Mouse (Mus musculus): ENCODE data around the gene Adamtsl3. TPM values are rescaled to one million over a fixed set of nuclear protein-coding genes. Genes with fewer than 3 reads are reported as not detected.

Gene Adamtsl3
- total and polyA plus RNA-seq, 2 experiments from 2014 or later: 1.00 to 4.1 TPM

- H3K27me3 ChIP-seq (ENCODE audit: control insufficient read depth, insufficient read depth, low read length): no peaks in the 10 kb centered on the region
- H3K36me3 ChIP-seq (replicated peaks; ENCODE audit: control insufficient read depth, insufficient read depth, low read length): no peaks in the 10 kb centered on the region
- TF ChIP-seq CTCF (IDR thresholded peaks at IDR 0.05; ENCODE audit: low read depth) (no peak), EP300 (IDR thresholded peaks at IDR 0.05; ENCODE audit: low read depth) (peak; percentile 83)
- H3K9me3 ChIP-seq (replicated peaks; ENCODE audit: control insufficient read depth, low read length): no peaks in the 10 kb centered on the region
- ATAC-seq (ENCODE audit: insufficient read depth, low read depth): peak; percentile 94
- H3K4me2 ChIP-seq (ENCODE audit: low read depth, low read length): no peak overlapping the region
- no peak overlapping the region for H3K9ac ChIP-seq (replicated peaks; ENCODE audit: low read depth, low read length)
- H3K4me1 ChIP-seq (ENCODE audit: control insufficient read depth, insufficient read depth): peaks cover 44% of the 10 kb centered on the region
- H3K4me3 ChIP-seq (ENCODE audit: low read depth, low read length): no peak overlapping the region
- H3K27ac ChIP-seq (ENCODE audit: low read depth): peak overlapping the region; percentile 91
- 23% methylated on average over 3 of the region's 3 CpGs for WGBS
- peak; percentile 85 for DNase-seq (ENCODE audit: low spot score)
These were observed 87.1 kb downstream of the Adamtsl3 start for GRCm38 (mm10) chr7:82422561-82422960.

DNA sequence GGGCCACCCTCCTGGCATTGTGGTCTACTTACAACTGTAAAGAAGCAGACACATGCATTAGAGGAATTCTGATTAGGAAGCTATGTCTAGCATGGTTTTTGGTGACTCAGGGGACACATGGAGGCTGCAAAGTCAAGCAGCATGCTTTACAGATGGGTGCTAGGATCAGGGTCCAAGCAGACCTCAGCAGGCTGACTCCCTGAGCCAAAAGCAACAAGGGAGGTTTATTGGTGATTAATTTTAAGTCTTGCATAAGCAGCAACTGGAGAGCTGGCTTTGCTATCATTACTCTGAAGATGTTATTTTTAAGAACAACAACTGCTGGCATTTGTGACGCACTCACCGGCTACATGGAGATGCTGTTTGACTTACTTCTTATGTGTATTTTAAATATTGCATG, 88.1 kb downstream of the Adamtsl3 start:
- Histone ChIP-seq H3K27me3 (ENCODE audit: control insufficient read depth, insufficient read depth, low read length) (no peaks in the 10 kb centered on the region), H3K36me3 (replicated peaks; ENCODE audit: control insufficient read depth, insufficient read depth, low read length) (no peaks in the 10 kb centered on the region), H3K9me3 (replicated peaks; ENCODE audit: control insufficient read depth, low read length) (no peaks in the 10 kb centered on the region), H3K4me1 (ENCODE audit: control insufficient read depth, insufficient read depth) (peaks cover 44% of the 10 kb centered on the region), H3K4me2 (ENCODE audit: low read depth, low read length) (no peak overlapping the region), H3K27ac (ENCODE audit: low read depth) (peak overlapping the region; percentile 91), H3K4me3 (ENCODE audit: low read depth, low read length) (no peak overlapping the region), H3K9ac (replicated peaks; ENCODE audit: low read depth, low read length) (no peak overlapping the region)
- DNase-seq (ENCODE audit: low spot score): no peak
- TF ChIP-seq CTCF (IDR thresholded peaks at IDR 0.05; ENCODE audit: low read depth): no peak
- TF ChIP-seq EP300 (IDR thresholded peaks at IDR 0.05; ENCODE audit: low read depth): no peak
- 49% methylated on average over 2 of the region's 2 CpGs for WGBS
- ATAC-seq (ENCODE audit: insufficient read depth, low read depth): no peak

GRCm38 (mm10) chr7:82424281-82424680, 88.8 kb downstream of the Adamtsl3 start:
- Histone ChIP-seq H3K4me3 (ENCODE audit: low read depth, low read length) (no peak overlapping the region), H3K9me3 (replicated peaks; ENCODE audit: control insufficient read depth, low read length) (no peaks in the 10 kb centered on the region), H3K4me1 (ENCODE audit: control insufficient read depth, insufficient read depth) (peaks cover 44% of the 10 kb centered on the region), H3K36me3 (replicated peaks; ENCODE audit: control insufficient read depth, insufficient read depth, low read length) (no peaks in the 10 kb centered on the region), H3K27me3 (ENCODE audit: control insufficient read depth, insufficient read depth, low read length) (no peaks in the 10 kb centered on the region), H3K9ac (replicated peaks; ENCODE audit: low read depth, low read length) (no peak overlapping the region), H3K27ac (ENCODE audit: low read depth) (peak overlapping the region; percentile 91; the same call in 1 of the 2 replicates), H3K4me2 (ENCODE audit: low read depth, low read length) (no peak overlapping the region)
- no peak for DNase-seq (ENCODE audit: low spot score)
- TF ChIP-seq EP300 (IDR thresholded peaks at IDR 0.05; ENCODE audit: low read depth): no peak
- TF ChIP-seq CTCF (IDR thresholded peaks at IDR 0.05; ENCODE audit: low read depth): no peak
- no peak for ATAC-seq (ENCODE audit: insufficient read depth, low read depth)
- WGBS: 83% methylated on average over 1 of the region's 1 CpGs

DNA sequence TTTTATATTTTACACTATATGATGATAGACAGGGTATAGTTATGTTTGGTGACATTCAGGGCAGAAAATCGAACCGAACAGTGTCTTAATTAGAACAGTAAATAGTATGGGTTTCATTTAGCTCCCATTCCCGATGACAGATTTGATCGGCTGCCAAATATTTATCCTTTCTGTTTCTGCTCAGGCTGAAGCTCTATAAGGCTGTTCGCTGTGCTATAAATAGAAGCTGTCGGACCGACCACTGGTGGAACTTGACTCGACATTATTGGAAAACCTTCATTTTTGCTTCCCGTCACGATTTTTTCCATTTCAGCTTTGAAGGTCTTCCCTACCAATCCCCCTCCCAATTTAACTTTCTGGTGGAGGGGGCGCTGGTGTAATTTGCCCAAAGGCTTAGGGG, 89.9 kb downstream of the Adamtsl3 start:
- H3K4me1 ChIP-seq (ENCODE audit: control insufficient read depth, insufficient read depth): peaks cover 44% of the 10 kb centered on the region

DNA sequence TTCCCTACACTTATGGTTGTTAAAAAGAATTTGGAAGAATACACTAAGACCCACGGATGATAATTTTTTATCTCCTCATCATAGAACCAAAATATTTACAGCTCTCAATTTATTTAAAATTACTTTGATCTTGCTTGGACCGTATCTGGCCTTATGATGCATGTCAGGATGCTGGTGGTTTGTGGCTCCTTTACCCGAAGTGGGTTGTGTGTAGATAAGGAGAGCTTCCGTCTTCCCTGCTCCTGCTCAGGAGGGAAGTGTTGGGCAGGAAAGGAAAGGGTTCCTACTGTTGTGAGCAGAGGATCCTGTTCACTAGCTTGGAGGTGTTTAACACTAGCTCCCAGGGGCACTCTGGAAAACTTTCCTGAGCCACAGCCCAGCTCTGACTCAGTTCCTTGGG, 94.0 kb downstream of the Adamtsl3 start:
- Histone ChIP-seq H3K4me1 (ENCODE audit: control insufficient read depth, insufficient read depth) (0 out of 2 replicates have a peak, but pooled peaks cover 14% of the 10 kb centered on the region), H3K27ac (ENCODE audit: low read depth) (no peak overlapping the region), H3K36me3 (replicated peaks; ENCODE audit: control insufficient read depth, insufficient read depth, low read length) (no peaks in the 10 kb centered on the region), H3K9me3 (replicated peaks; ENCODE audit: control insufficient read depth, low read length) (no peaks in the 10 kb centered on the region), H3K27me3 (ENCODE audit: control insufficient read depth, insufficient read depth, low read length) (no peaks in the 10 kb centered on the region), H3K4me2 (ENCODE audit: low read depth, low read length) (no peak overlapping the region), H3K4me3 (ENCODE audit: low read depth, low read length) (no peak overlapping the region), H3K9ac (replicated peaks; ENCODE audit: low read depth, low read length) (no peak overlapping the region)
- no peak for ATAC-seq (ENCODE audit: insufficient read depth, low read depth)
- TF ChIP-seq EP300 (IDR thresholded peaks at IDR 0.05; ENCODE audit: low read depth) (no peak), CTCF (IDR thresholded peaks at IDR 0.05; ENCODE audit: low read depth) (no peak)
- no peak for DNase-seq (ENCODE audit: low spot score)
- 51% methylated on average over 4 of the region's 4 CpGs for WGBS

More for the DNA sequence above, 89.9 kb downstream of the Adamtsl3 start:
- TF ChIP-seq CTCF (IDR thresholded peaks at IDR 0.05; ENCODE audit: low read depth) (no peak), EP300 (IDR thresholded peaks at IDR 0.05; ENCODE audit: low read depth) (no peak)
- Histone ChIP-seq H3K9ac (replicated peaks; ENCODE audit: low read depth, low read length) (peak overlapping the region; percentile 25; the same call in 1 of the 2 replicates), H3K27ac (ENCODE audit: low read depth) (peak overlapping the region; percentile 64), H3K36me3 (replicated peaks; ENCODE audit: control insufficient read depth, insufficient read depth, low read length) (no peaks in the 10 kb centered on the region), H3K4me2 (ENCODE audit: low read depth, low read length) (peak overlapping the region; percentile 46), H3K4me3 (ENCODE audit: low read depth, low read length) (peak overlapping the region; percentile 22; the same call in 1 of the 2 replicates), H3K27me3 (ENCODE audit: control insufficient read depth, insufficient read depth, low read length) (no peaks in the 10 kb centered on the region), H3K9me3 (replicated peaks; ENCODE audit: control insufficient read depth, low read length) (no peaks in the 10 kb centered on the region)
- 22% methylated on average over 11 of the region's 11 CpGs for WGBS
- DNase-seq (ENCODE audit: low spot score) (peak; percentile 56), ATAC-seq (ENCODE audit: insufficient read depth, low read depth) (no peak)

DNA sequence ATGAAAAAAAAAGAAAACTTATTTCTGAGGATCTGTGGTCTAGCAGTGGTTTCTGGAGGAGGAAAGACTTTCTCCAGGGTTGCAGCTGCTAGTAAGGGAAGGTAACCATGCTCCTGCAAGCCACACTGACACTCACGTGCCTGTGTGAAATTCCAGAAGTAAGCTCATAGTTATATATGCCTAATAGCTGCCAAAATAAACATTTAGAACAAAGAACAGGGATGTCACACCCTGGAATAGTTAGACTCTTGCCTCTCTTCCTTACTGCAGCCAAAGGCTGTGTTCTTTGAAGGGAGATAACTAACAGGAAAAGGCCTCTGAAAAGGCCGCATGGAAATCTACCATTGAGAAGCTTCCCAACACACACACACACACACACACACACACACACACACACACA, 96.1 kb downstream of the Adamtsl3 start:
- Histone ChIP-seq H3K9me3 (replicated peaks; ENCODE audit: control insufficient read depth, low read length) (no peaks in the 10 kb centered on the region), H3K27ac (ENCODE audit: low read depth) (no peak overlapping the region), H3K4me2 (ENCODE audit: low read depth, low read length) (no peak overlapping the region), H3K36me3 (replicated peaks; ENCODE audit: control insufficient read depth, insufficient read depth, low read length) (no peaks in the 10 kb centered on the region), H3K4me1 (ENCODE audit: control insufficient read depth, insufficient read depth) (no peaks in the 10 kb centered on the region), H3K9ac (replicated peaks; ENCODE audit: low read depth, low read length) (no peak overlapping the region), H3K4me3 (ENCODE audit: low read depth, low read length) (no peak overlapping the region), H3K27me3 (ENCODE audit: control insufficient read depth, insufficient read depth, low read length) (no peaks in the 10 kb centered on the region)
- 41% methylated on average over 2 of the region's 2 CpGs for WGBS
- ATAC-seq (ENCODE audit: insufficient read depth, low read depth) (peak; percentile 74), DNase-seq (ENCODE audit: low spot score) (peak; percentile 41)
- TF ChIP-seq EP300 (IDR thresholded peaks at IDR 0.05; ENCODE audit: low read depth) (0 out of 2 replicates have a peak, but pooled peaks have one; percentile 18), CTCF (IDR thresholded peaks at IDR 0.05; ENCODE audit: low read depth) (no peak)
